Mouse (Mus musculus) limb, embryonic 12.5 days (tissue): ENCODE data around the gene Samd10. TPM values are rescaled to one million over a fixed set of nuclear protein-coding genes. Genes with fewer than 3 reads are reported as not detected.

Experiments used
- ATAC-seq: fragments of 200-750 bp; cut with Nextera tagmentation; 2 replicates; pipeline ENCODE4 v1.8.0; 2017; ENCODE audit warnings: low read depth, moderate TSS enrichment; ENCODE audit not compliant: insufficient number of reproducible peaks, insufficient read depth, low FRiP score, low TSS enrichment
- H3K27ac ChIP-seq: fragments of 300-500 bp; sonication (generic); 2 replicates; pipeline ENCODE4 v1.5.1; 2016; ENCODE audit warnings: mild to moderate bottlenecking, moderate library complexity
- H3K27me3 ChIP-seq: fragments of 300-500 bp; sonication (generic); 2 replicates; pipeline ENCODE4 v1.6.1; 2016; ENCODE audit warnings: mild to moderate bottlenecking, moderate library complexity
- H3K36me3 ChIP-seq: fragments of 300-500 bp; sonication (generic); 2 replicates; pipeline ENCODE4 v1.6.1; 2016; ENCODE audit warnings: mild to moderate bottlenecking, moderate library complexity
- H3K4me1 ChIP-seq: fragments of 300-500 bp; sonication (generic); replicated peaks from 2 replicates; pipeline ENCODE4 v1.6.1; 2016
- H3K4me2 ChIP-seq: fragments of 300-500 bp; sonication (generic); 2 replicates; pipeline ENCODE4 v1.6.1; 2016; ENCODE audit warnings: mild to moderate bottlenecking, moderate library complexity
- H3K4me3 ChIP-seq: fragments of 300-500 bp; sonication (generic); replicated peaks from 2 replicates; pipeline ENCODE4 v1.5.1; 2016; ENCODE audit warnings: mild to moderate bottlenecking
- H3K9ac ChIP-seq: fragments of 300-500 bp; sonication (generic); replicated peaks from 2 replicates; pipeline ENCODE4 v1.6.1; 2016; ENCODE audit warnings: mild to moderate bottlenecking, moderate library complexity
- H3K9me3 ChIP-seq: fragments of 300-500 bp; sonication (generic); 2 replicates; pipeline ENCODE4 v1.6.1; 2016; ENCODE audit warnings: mild to moderate bottlenecking, moderate library complexity
- WGBS: fragments of 180-500 bp; shearing (Covaris S2); methylation state at CpG from one replicate; pipeline ENCODE4 v1.1.7; 2016; 5-methylcytosine and 5-hydroxymethylcytosine counted together
- polyA plus RNA-seq: library from polyadenylated mRNA; unstranded; fragments of >200 nt; fragmentation: Nextera tagmentation; extraction: Ambion mirVana; gene quantifications from 2 replicates; pipeline ENCODE4 v1.2.1, GENCODE M21; 2016

Gene Samd10
- polyA plus RNA-seq, 1 experiment from 2014 or later, result 11.6 TPM

DNA sequence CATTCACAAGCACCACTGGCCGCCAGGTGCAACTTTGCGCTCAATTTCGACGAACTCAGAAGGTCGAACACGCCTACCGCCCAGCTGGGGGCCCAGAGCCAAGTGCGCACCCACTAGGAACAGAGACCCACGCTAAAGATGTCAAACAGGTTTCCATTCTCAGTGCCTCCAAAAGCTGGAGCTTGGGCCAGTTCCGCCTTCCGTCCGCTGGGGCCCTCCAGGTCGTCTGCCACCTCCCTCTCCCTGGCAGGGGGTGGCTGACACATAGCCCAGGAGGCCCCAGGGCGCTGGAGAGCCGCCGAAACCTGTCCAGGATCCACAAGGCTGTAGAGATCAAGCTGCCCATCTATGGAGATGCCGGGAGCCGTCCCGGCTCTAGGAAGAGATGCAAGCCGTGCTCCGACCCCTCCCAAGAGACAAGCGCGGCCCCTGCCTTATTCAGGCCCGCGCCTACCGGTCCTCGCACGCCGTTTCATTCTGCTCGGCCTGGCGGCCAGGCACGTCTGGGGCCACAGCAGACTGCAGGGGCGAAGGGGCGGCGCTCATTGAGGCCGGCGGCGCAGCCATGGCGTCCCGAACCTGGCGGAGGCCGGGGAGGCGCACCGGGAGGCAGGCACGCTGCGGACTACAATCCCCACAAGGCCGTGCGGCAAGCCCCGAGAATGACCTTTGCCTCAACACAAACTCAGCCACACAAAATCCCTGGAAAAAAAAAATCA lies 17.5 kb downstream of the Samd10 start:
- Histone ChIP-seq H3K9ac (peak overlapping the region; percentile 83), H3K4me3 (peak overlapping the region; percentile 77), H3K27me3 (no peaks in the 10 kb centered on the region), H3K4me2 (peak overlapping the region; percentile 90), H3K36me3 (peaks cover 37% of the 10 kb centered on the region), H3K9me3 (no peaks in the 10 kb centered on the region), H3K4me1 (peaks cover 8% of the 10 kb centered on the region), H3K27ac (peak overlapping the region; percentile 91)
- under 1% methylated on average over 49 of the region's 49 CpGs for WGBS
- ATAC-seq, result peak; percentile 67

DNA sequence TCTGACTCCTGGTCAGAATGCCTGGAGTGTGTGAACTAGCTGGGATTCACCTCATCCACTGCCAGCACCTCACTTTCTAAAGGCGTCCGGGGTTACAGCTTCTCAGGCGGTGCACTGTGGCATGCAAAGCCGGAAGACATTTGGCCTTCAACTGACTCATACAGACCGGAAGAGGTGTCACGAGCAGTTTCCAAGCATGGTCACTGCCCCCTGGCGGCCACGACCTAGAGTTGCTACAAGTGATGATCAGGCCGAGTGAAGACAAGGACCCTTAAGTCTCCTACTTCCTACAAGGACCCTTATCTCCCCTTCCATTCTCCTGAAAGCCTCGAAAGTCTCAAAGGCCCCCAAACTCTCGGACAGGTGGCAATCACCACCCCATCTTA lies 18.0 kb downstream of the Samd10 start:
- H3K4me2 ChIP-seq, result peak overlapping the region; percentile 90
- H3K27ac ChIP-seq, result peak overlapping the region; percentile 91
- peak; percentile 56 for ATAC-seq
- peak overlapping the region; percentile 77 for H3K4me3 ChIP-seq
- H3K4me1 ChIP-seq, result peaks cover 8% of the 10 kb centered on the region
- H3K36me3 ChIP-seq, result peaks cover 31% of the 10 kb centered on the region
- H3K9ac ChIP-seq, result peak overlapping the region; percentile 83
- H3K9me3 ChIP-seq, result no peaks in the 10 kb centered on the region
- under 1% methylated on average over 11 of the region's 11 CpGs for WGBS
- no peaks in the 10 kb centered on the region for H3K27me3 ChIP-seq

DNA sequence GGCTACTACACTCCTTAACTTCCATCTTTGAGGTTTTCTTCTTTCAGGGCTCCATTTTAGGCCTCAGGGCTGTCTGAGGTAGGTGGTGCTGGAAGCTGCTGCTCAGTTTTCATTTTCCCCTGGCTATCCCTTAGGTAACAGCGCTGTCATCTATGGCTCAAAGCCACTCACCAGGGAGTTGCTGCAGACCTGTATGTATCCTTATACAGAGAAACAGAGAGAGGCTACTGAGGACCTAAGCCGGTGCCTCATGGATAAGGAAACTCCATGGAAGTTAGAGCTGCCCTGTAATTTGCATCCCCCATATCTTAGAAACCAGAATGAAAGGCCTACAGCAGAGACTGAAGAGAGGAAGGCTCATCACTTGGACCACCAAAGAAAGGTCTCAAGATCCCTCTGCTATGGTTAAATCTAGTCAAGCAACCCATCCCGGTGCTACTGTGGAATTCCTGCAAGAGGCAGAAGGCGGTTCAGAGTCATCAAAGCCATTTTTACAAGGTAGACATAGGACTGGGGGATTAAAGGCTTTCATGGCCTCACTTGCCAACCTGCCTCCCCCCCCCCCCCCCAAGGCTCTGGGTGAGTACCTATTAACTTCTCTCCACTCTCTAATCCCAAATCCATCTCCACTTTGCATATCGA lies 18.8 kb downstream of the Samd10 start:
- ATAC-seq, result no peak
- H3K4me2 ChIP-seq, result peak overlapping the region; percentile 90
- 81% methylated on average over 5 of the region's 5 CpGs for WGBS

DNA sequence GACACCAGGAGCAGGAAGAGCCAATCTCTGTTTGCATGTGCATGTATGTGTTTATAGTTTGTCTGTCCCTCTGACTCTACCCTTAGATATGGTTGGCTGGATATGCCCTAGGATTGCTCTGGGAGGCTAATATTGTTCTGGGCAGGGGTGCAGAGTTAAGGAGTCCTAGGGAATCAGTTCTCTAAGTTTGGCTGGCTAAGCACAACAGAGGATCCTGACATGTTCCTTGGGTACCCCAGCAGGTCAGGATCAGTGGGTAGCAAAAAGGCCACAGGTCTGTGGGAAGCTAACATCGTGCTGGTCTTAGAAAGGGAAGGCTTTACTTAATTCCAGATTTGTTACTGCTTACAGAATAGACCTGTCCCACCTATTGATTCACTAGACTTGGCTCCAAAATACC lies 19.3 kb downstream of the Samd10 start:
- WGBS, result 100% methylated on average over 1 of the region's 1 CpGs
- Histone ChIP-seq H3K9me3 (no peaks in the 10 kb centered on the region), H3K36me3 (peaks cover 20% of the 10 kb centered on the region), H3K4me2 (no peak overlapping the region), H3K4me1 (peaks cover 8% of the 10 kb centered on the region), H3K27ac (no peak overlapping the region), H3K27me3 (no peaks in the 10 kb centered on the region), H3K4me3 (no peak overlapping the region), H3K9ac (no peak overlapping the region)
- no peak for ATAC-seq

More for the DNA sequence above, 18.8 kb downstream of the Samd10 start:
- Histone ChIP-seq H3K4me1 (peaks cover 8% of the 10 kb centered on the region), H3K27me3 (no peaks in the 10 kb centered on the region), H3K9ac (peak overlapping the region; percentile 83), H3K4me3 (peak overlapping the region; percentile 77), H3K27ac (0 out of 2 replicates have a peak overlapping the region, but pooled peaks have one; percentile 91), H3K9me3 (no peaks in the 10 kb centered on the region), H3K36me3 (peaks cover 23% of the 10 kb centered on the region)

DNA sequence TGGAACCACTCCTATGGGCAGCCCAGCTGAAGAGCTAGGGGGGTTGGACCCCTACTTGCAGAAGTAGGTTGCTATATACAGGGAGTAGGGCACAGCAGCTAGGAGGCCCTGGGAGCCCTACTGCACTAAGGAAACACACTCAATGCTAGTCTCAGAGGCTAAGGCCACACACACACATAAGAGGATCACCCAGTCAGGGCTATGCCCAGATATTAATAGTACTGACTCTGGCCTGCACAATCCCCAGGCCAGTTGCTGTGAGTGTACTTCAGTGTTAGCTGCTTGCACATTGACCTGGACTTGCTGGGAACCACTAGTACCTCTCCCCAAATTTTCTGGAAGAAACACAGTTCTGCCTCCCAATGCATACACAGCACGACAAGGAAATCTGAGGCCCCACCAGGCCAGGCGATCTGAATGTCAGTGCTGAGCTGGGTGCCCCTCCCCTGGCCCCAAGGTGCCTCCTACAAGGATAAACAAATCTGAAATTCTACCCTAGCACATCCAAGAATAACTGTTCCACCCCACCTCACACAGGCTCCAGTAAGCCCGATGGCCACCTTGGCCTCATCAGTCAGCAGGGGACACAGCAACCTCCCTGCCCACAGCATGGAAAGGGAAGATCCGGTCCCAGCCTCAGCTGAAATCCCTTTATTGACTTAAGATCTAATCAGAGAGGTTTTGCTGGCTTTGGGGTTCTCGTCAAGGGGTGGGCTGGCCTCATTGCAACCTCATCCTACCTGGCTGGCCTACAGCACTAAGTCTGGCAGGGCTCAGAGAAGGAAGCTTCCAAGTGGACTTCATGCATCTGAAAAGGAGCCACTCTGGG lies 20.0 kb downstream of the Samd10 start:
- no peak overlapping the region for H3K9ac ChIP-seq
- WGBS, result 66% methylated on average over 5 of the region's 5 CpGs
- H3K4me3 ChIP-seq, result no peak overlapping the region
- H3K27me3 ChIP-seq, result no peaks in the 10 kb centered on the region
- H3K27ac ChIP-seq, result no peak overlapping the region
- peaks cover 16% of the 10 kb centered on the region for H3K36me3 ChIP-seq
- no peak overlapping the region for H3K4me2 ChIP-seq
- H3K9me3 ChIP-seq, result no peaks in the 10 kb centered on the region
- ATAC-seq, result no peak
- H3K4me1 ChIP-seq, result peaks cover 8% of the 10 kb centered on the region

DNA sequence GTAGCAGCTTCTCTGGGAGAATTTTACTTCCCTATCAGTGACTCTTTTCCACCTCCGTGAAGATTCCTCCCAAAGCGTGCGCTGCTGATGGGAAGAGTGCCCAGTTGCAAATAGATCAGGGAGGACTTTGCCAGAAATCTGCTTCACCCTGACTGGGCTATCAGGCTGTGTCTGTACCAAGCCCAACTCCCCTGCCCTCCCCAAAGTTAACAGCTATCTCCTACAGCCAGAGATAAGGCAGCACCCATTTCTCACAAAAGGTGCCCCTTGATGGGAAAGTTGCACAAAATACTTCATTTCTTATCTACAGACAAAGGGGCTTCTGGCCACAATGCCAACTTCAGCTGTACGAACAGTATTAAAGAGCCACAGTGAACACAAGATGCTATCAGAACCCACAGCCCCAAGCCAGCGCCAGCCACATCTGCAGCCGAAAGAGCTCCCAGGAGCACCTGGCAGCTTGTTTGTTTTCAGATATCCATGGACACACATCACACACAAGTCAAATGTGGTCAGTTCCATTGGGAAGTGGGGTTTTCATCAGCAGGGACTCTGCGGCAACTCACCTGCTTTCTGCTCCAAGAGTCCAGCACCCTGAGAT lies 20.9 kb downstream of the Samd10 start:
- ATAC-seq, result no peak
- Histone ChIP-seq H3K27ac (no peak overlapping the region), H3K4me1 (peaks cover 8% of the 10 kb centered on the region), H3K4me3 (no peak overlapping the region), H3K4me2 (no peak overlapping the region), H3K9ac (no peak overlapping the region), H3K27me3 (no peaks in the 10 kb centered on the region), H3K9me3 (no peaks in the 10 kb centered on the region), H3K36me3 (peaks cover 12% of the 10 kb centered on the region)
- WGBS, result 87% methylated on average over 7 of the region's 7 CpGs

DNA sequence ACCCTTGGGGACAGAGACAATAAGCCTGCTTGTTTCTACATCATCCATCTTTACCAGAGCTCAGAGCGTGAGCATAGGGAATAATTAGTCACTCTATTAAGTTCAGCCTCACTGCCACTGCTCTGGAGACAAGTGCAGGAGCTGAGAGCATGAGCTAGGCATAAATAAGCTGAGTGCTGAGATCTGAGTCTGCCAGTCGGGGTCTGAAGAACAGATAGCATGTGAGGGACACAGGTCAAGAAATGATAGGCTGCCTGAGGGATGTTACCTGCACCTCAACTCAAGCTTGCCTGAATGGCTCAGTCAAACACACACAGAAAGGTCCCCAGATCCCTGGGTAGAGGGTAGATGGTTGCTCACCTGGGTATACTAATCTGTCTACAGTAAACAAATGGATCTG lies 21.9 kb downstream of the Samd10 start:
- Histone ChIP-seq H3K27ac (no peak overlapping the region), H3K4me3 (no peak overlapping the region), H3K4me2 (no peak overlapping the region), H3K9ac (no peak overlapping the region), H3K27me3 (no peaks in the 10 kb centered on the region), H3K36me3 (peaks cover 18% of the 10 kb centered on the region), H3K9me3 (no peaks in the 10 kb centered on the region), H3K4me1 (peaks cover 8% of the 10 kb centered on the region)
- 68% methylated on average over 2 of the region's 2 CpGs for WGBS
- no peak for ATAC-seq

DNA sequence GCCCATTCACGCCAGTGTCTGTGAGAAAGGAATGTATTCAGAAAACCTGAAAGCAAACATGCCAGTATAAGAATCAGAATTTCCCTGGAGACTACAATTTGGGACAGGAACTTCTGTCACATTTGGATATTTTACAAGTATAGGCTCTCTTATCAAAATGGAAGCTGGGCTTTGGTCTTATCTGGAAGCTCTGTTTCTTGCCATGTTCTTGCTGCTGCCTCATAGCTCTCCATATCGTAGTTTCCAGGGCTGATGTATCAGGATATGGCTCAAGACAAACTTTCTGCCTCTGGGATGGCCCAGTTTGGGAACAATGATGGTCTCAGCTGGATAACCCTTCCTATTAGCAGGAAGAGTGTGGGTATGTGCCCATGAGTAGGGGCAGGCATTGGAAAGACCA lies 22.4 kb downstream of the Samd10 start:
- Histone ChIP-seq H3K9me3 (no peaks in the 10 kb centered on the region), H3K4me1 (peaks cover 8% of the 10 kb centered on the region), H3K27ac (no peak overlapping the region), H3K4me2 (no peak overlapping the region), H3K4me3 (no peak overlapping the region), H3K36me3 (peaks cover 20% of the 10 kb centered on the region), H3K27me3 (no peaks in the 10 kb centered on the region), H3K9ac (no peak overlapping the region)
- WGBS, result 90% methylated on average over 2 of the region's 2 CpGs
- no peak for ATAC-seq

DNA sequence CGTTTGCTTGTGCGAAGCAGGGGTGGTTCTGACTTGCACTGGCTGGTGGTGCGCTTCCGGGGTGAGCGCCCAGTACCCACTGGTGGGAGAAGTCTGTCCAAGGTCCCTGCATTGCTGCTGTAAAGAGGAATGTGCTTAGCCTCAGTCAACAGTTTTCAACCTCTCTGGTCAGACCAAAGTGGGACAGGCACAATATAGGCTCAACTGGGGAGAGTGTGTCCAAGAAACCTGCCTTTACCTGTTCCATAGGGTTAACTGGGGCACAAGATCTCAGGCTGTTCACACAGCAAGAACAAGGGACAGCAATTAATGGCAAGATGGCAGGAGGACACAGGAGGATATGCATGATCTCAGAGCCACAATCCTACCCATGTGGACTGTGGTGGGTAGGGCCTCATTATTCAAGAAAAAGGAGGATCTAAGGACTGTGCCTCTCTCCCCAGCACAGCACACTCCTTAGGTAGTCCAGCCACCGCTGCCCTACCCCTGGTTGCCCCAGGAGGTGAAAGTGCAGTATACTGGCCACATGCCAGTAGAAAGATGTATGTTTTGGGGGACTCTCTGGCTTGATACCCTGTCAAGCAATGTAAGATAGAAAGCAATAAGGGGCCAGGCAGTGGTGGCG lies 24.0 kb downstream of the Samd10 start:
- WGBS, result 89% methylated on average over 7 of the region's 7 CpGs
- no peak overlapping the region for H3K27ac ChIP-seq
- no peak overlapping the region for H3K4me2 ChIP-seq
- H3K4me1 ChIP-seq, result no peaks in the 10 kb centered on the region
- ATAC-seq, result no peak
- no peaks in the 10 kb centered on the region for H3K27me3 ChIP-seq
- H3K36me3 ChIP-seq, result peaks cover 20% of the 10 kb centered on the region
- H3K4me3 ChIP-seq, result no peak overlapping the region
- no peaks in the 10 kb centered on the region for H3K9me3 ChIP-seq
- no peak overlapping the region for H3K9ac ChIP-seq

DNA sequence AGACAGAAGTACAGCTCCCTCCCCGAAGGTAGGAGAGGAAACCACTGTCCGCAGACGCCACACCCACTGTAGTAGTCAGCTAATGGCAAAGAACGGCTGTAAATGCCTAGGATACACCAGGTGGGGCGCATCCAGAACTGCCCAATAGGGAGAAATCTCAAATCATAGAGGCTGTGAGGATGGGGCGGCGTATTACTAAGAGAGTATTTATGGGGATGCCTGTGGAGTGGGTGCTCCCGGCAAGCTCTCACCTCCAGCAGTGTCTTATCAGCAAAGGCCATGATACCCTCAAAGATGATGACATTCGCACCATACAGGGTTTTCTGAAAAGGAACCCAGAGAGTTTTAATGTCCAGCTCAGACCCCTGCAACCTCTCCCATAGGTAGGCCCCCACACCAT lies 25.1 kb downstream of the Samd10 start:
- Histone ChIP-seq H3K36me3 (peaks cover 20% of the 10 kb centered on the region), H3K9ac (no peak overlapping the region), H3K9me3 (no peaks in the 10 kb centered on the region), H3K4me3 (no peak overlapping the region), H3K27me3 (no peaks in the 10 kb centered on the region), H3K4me1 (no peaks in the 10 kb centered on the region), H3K27ac (no peak overlapping the region), H3K4me2 (no peak overlapping the region)
- 90% methylated on average over 9 of the region's 9 CpGs for WGBS
- ATAC-seq, result no peak
